Mouse (Mus musculus): Measurements from ENCODE around the gene Sel1l2.
A peak's percentile ranks its signal among the peaks of the same experiment; 100 is the strongest.

Sel1l2 gene

DNA sequence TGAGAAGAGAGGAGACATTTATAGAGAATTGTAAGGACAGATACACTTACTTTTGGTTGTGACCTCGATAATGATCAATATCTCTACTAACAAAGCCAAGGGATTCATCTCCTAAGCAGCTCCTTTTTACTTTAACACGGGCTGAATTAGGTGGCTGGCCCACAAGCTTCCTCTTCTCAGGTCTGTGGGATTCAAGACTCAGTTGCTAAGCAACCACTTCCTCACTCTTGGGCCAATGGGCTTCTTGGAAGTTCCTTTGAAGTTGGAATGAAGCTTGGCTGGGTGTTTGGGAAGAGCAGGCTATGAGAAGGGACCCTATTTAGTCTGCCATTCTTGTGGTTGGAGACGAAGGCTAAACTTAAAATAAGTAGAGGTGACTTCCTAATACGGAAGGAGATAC lies at the start of gene Sel1l2:
Gene Sel1l2 (minus strand): TSS at position 182 of the 400 bp plus-strand sequence.
- DNase-seq (ENCODE audit: low read depth), result no peak

DNA sequence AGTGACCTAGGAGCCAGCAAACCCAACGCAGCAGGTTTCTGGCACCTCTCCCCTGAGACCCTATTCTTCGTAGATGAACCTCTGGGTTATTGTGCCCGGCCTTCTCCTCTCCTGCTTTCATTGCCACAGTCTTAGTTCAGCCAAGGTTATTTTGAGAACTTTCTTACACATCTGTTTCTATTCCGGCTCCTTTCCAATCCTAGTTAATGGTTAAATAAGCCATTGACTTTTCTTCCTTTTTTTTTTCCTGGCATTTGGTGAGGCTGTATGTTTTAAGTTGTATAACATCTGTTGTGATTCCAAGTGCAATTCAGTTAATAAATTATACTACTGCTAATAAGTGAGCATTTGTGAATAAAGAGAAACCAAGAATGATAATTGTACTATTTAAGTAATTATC lies 49.6 kb upstream of the Sel1l2 start:
- no peak for DNase-seq (ENCODE audit: low read depth)

DNA sequence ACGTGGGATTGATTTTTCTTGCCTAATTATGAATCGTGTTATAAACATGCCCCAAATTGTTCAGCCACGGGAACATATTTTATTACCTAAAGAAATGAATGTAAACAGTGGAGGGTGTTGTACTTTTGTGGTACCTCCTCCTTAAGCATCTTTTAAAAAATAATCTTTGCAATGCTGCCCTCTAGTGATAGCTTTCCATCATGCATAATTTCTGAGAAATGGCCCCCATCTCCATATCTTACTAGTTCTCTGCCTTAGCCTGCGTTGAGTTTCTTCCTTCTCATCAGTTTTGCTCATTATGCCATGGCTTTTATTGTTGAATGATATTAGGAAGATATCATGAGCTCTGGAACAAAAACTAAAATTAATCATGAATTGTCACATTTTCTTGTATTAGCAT lies 37.8 kb upstream of the Sel1l2 start:
- peak; percentile 16 for DNase-seq (ENCODE audit: low read depth)

DNA sequence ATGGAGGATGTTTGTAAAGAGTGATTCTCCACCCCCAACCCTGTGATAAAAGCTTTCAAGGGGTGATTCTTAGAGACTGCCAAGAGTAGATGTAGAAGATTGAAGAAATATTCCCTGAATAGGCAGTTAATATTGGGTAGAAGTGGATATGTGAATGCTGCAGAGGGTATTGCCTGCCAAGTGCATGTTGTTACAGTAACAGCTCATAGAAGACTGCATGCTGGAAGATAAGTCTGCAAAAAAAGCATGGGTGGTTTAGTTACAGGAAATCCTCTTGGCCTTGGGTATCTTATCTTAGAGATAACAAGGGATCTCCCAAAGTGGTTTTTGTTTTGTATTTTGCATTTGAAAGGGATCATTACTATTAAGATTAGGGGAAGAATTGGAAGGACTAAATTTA lies 36.3 kb upstream of the Sel1l2 start:
- no peak for DNase-seq (ENCODE audit: low read depth)

DNA sequence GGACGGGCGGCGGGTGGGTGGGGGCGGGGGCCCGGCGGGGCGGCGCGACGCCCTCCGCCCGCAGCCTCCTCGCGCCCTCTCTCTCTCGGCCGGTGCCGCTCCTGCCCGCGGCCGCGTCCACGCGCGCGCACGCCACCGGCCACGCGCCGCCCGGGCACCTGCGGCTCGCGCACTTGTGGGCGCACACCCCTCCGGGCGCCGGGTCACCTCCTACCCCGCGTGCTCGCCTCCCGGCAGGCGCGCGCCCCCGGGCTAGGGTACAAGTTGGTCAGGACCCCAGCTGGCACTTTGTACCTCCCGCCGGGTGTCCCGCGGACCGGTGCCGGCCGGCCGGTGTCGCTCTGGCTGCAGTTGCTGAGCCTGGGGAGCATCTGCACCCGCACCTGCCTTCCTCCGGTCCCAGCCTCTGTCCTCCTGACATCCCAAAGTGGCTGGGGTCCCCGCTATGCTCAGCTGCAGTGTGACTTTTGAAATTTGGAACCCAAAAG lies 6.3 kb upstream of the Sel1l2 start:
- DNase-seq (ENCODE audit: low read depth), result no peak

DNA sequence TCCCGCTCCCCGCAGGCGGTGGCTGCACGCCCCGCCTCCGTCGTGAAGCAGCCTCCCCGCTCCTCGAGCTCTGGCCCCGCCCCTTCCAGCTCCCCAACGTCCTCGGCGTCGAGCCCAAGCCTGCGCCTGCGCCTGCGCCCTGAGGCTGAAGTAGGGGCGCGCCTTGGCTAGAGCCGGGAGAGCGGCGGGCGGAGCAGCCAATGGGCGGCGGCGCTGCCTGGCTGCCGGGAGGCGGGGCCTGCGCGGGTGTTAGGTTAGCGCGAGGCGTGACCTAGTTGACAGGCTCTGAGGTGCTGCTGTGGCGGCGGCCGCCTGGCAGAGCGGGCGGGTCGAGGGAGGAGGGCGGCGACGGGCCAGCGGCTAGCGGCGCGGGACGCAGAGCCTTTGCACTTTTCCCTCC lies 5.7 kb upstream of the Sel1l2 start, which contains the start of gene Macrod2:
Gene Macrod2 (plus strand): TSS at position 131 of the 400 bp plus-strand sequence.
- peak; percentile 79 for DNase-seq (ENCODE audit: low read depth)

DNA sequence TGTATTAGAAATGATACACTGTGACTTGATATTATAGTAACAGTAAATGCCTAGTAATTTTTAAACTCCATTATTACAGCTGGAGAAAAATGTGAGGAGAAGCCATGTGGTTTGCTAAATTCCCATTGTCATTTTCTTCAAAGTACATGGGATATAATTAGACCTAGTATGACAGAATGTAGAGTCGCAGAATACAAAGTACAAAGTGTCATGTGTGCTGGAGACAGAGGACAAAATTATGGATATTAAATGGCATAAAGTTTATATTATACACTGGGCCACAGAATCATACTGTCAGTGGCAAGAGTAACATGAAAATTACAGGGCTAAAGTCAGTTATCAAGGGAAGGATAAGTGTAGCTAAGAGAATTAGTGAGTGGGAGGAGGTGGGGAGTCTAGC lies 24.7 kb downstream of the Sel1l2 start:
- DNase-seq (ENCODE audit: low read depth), result no peak

DNA sequence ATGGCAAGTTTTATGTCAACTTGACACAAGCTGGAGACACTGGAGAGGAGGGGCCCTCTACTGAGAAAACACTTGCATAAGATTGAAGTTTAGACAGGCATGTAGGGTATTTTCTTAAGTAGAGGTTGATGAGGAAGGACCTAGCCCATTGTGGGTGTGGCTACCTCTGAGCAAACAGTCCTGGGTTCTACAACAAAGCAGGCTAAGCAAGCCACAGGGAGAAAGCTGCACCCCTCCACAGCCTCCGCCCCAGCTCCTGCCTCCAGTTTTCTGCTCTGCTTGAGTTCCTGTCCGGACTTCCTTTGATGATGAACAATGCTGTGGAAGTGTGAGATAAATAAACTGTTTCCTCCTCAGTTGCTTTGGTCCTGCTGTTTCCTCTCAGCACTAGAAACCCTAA lies 29.6 kb downstream of the Sel1l2 start:
- DNase-seq (ENCODE audit: low read depth), result no peak

DNA sequence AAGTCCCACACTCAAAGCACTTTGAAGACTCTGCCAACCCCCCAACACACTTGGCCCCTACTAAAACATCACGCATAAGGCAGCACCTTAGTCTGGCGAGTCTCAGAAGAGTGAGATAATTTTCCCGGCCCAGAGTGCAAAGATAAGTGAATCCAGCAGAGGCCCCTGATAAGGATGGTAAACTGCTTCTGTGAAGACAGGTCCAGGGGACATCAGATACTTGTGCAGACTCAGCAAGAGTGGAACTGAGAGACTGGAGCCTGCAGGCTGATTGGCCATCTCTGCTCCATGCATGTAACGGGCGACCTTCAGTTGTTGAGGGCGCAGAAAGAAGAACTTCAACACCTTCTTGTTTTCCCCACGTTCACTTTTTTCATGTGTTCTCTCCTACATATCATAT lies 47.1 kb downstream of the Sel1l2 start:
- no peak for DNase-seq (ENCODE audit: low read depth)

DNA sequence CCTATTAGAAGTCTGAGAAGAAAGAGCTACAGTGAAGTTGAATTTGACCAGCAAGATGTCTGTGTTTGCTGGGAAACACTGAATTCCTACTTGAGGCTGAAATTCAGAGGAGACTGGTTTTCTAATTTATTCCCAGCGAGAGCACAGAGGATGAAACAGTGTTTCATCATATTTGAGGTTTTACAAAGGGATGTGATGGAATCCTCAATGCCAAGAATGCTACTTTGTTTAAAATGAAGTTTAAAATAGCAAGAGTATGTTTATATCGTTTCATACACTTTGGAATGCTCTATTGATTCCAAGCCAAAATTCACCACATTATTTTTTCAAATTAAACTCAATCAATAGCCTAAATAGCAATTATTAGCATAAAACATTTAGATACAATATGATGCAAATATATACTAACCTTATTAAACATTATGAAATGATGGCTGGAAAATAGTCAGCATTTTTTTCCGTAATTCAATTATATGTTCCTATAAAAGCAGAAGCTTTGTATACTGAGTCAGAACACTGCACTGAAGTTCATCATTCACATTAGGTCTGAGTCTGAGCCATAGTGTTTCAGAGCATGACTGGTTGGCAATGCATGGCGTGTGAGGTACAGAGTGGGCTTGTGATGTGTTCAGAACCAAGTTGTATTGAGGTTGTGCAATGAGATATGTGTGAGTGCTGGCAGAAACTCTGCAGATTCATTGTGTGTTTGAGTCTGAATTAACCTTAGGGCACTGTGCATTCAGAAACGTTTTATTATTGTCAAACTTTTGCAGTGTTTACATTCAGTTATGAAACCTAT lies 58.8 kb downstream of the Sel1l2 start:
- no peak for DNase-seq (ENCODE audit: low read depth)

DNA sequence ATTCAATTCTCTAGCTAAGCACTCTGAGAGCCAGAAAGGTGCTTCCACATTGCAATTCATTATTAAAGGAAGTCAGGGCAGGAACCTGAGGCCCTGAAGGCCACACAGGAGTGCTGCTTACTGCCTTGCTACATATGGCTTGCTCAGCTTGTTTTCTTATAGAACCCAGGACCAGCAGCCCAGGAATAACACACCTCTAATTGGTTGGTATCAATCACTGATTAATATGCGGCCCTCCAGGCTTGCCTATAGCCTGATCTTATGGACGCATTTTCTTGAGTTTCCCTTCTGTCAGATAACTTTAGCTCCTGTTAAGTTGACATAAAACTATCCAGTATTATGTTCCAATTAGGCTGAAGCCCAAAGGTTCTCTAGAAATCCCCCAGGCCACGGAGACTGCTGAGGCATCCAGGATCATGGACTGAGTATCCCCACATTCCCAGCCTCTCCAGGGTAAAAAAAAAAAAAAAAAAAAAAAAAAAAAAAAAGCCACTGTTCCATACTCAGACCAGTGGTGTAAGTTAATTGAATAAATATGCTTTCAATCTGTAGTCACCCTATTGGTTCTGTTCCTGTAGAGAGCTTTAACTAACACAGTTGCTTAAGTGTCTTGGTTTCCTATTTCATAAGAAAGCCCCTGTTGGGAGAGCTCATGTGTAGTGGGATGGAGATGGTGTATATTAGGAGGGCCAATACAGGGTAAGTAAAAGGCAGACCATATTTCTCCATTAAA lies 86.4 kb downstream of the Sel1l2 start:
- DNase-seq (ENCODE audit: low read depth), result no peak

DNA sequence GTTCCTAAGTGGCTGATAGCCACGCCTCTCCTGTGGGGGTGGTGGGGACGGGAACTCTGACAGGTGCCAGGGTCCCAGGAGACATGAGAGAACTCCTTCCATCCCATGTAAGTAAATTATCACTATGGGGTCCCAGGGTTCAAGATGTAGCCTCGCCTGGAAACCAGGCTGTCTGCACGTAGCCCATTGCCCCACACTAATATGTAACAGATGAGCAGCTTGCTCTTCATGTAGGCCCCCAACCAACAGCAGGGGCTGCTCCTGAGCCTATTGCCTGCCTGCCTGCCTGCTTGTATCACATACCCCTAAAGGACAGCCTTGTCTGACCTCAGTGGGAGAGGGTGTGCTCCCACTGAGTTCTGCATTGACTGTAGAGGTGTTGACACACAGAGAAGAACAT lies 92.4 kb downstream of the Sel1l2 start:
- no peak for DNase-seq (ENCODE audit: low read depth)

DNA sequence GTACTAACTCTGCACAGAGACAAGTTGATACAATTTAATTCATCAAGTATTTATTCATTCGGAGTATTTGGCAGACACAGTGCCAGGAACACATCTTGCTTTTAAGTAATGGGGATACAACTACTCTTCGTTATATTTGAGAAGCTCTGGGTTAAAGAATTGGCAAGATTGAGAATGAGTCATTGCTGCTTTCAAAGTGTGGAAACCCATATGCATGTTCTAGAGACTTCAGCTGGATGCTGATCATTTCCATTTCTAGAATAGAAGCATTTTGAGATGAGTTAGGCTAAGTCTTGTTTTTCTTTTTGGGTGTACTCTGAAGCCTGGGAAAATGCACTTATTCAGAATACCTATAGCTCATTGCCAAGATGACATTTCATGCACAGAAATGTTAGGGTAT lies 95.7 kb downstream of the Sel1l2 start:
- no peak for DNase-seq (ENCODE audit: low read depth)

DNA sequence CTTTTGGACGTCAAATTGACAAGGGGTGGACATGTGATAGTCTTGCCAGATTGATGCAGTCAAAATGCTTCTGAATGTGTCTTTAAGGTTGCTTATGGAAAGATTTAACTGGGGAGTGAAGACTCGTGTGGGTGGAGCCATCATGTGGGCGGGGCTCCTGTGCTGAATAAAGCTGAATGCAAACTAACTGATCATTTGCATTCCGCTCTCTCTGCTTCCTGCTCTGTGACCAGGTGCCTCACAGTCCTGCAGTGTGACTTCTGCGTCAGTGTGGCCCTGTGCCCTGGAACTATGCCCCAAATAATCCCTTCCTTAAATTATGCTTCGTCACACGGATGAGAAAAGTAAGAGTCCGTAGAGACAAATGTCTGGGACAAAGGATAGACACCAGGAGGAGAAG lies 108.7 kb downstream of the Sel1l2 start:
- no peak for DNase-seq (ENCODE audit: low read depth)

DNA sequence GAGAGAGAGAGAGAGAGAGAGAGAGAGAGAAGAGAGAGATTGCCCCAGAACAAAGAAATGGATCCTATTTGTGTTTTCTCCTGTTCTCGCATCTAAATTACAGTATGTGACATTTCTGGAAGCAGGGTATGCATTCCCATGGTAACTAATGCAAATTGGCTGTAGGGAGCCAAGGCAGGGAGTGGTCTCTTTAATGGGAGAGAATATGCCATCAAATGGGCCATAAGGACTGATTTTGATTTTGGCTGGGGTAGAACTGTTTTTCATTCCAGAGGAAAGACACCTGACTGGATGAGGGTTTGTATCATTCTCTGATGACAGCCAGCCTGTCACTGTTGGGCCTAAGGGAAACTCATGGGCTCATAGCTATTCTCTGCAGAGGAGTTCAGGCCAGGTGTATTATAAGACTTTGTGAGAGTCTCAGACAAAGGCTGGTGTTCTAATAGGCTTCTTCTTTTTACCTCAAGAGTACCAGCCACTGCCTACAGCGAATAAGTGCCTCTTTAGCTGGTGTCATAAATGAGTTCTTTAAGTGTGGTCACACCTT lies 133.8 kb downstream of the Sel1l2 start:
- DNase-seq (ENCODE audit: low read depth), result no peak

DNA sequence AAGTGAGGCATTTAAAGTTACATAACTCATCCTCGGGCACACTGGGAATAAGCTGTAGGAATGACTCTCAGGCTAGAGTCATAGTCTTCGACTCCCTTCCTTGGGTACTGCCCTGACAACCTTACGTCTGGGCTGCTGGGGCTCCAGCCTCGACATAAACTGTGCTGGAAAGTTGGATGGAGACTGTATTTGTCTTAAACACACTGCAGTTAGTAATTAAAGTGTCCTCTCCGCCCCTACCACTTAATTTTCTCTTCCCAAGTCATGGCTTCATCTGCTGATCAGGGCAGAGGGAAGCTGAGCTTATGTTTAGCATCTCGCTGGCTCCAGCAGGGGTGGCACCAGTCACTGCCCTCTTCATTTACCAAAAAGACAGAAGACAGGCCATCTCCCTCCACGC lies 135.2 kb downstream of the Sel1l2 start:
- no peak for DNase-seq (ENCODE audit: low read depth)

DNA sequence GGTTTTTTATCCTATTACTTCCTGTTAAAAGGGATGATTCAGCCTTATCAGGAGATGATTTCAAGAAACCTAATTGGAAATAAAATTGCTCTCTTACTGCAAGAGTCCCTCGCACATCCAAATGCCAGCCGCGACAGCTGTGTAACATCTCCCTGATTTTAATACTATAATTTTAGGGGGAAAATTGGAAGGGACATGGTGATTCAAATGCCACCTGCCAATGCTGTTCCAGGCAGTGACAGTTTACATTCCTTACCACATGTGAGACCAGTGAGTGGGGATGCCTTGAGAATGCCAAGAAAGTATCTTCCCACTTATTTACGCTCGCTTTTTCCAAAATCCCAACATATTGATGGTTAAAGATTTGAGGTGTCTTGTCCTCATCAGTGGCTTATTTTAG lies 146.4 kb downstream of the Sel1l2 start:
- no peak for DNase-seq (ENCODE audit: low read depth)

DNA sequence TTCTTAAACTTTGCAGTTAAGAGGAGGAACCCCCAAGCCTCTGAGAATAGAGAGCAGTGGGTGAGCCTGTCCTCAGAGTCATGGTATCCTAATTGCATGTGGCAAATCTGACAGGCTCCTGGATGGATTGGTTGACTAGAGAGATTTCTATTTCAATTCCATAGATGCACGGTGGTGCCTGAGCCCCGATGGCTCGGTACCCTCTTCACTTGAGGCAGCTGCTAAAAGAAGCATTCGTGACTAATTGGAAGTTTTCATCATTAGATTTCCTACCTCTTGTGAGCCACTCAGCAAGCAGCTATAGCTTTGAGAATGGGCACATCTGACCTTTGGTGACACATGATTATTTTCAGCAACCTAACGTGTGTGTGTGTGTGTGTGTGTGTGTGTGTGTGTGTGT lies 147.1 kb downstream of the Sel1l2 start:
- DNase-seq (ENCODE audit: low read depth), result no peak

DNA sequence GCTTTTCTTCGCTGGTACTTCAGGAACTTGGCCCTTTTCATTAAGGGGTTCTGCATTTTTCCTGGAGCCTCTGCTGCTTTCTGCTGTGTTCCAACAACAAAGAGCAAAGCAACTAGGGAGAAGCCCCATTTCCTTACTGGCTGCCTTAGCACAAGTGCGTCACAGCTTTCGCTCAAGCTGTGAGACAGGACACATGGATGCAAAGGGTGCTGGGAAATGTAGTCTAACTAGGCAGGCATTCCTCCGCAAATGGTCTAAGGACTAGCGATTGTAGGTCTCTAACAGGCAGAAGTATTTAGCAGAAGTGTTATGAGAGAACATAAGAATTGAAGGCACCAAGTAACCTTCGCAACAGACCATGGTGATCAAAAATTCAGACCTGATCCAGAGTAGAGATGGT lies 152.3 kb downstream of the Sel1l2 start:
- no peak for DNase-seq (ENCODE audit: low read depth)

DNA sequence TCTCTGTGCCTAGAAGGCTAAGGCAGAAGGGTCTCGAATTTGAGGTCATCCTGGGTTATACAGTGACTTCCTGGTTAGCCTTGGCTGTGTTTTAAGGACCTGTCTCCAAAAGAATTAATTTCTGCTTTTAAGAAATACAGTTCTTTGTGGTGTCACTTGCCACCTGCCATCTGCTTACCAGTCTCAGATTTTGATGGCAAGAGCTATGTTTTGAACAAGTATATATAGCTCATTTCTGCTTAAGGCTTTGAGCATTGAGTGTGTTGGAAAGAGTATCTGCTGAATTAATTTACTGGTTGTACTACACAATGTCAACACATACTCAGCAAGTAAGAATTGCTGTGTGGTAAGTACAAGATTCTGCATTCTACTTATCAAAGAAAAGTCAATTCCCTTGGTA lies 159.2 kb downstream of the Sel1l2 start:
- DNase-seq (ENCODE audit: low read depth), result no peak

DNA sequence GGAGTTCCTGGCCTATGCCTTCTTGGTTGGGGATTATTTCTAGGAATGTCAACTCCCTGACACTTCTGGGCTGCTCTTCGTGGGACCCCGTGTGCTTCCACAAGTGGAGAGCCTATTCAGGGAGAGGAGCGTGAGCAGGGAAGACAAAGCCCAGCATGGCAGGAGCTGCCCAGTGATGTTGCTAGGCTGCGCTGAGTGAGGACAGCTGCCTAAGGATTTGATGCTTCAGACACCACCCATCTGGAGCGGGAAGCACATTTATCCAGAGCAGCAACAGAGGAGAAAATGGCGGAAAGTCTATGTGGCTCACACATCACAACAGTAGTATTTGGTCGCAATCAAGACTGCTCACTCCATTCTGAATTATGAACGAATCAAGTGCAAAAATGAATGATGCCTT lies 169.2 kb downstream of the Sel1l2 start:
- DNase-seq (ENCODE audit: low read depth), result no peak

DNA sequence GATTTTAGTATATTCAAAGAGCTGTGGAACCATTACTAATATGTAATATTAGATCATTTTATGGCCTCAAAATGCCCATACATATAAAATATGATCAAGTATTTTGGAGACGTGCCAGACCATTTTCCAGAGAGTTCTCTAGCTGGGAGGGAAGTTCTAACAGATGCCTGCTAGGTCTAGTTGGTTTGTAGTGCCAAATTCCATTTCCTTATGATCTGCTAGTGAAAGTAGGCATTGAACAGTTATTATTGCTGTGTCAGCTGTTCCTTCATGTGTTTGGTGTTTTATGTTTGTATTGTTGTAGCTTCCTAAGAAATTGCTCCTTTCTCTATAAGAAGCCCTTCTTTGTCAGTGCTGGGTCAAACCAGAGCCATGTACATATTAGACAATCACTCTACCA lies 173.5 kb downstream of the Sel1l2 start:
- no peak for DNase-seq (ENCODE audit: low read depth)

DNA sequence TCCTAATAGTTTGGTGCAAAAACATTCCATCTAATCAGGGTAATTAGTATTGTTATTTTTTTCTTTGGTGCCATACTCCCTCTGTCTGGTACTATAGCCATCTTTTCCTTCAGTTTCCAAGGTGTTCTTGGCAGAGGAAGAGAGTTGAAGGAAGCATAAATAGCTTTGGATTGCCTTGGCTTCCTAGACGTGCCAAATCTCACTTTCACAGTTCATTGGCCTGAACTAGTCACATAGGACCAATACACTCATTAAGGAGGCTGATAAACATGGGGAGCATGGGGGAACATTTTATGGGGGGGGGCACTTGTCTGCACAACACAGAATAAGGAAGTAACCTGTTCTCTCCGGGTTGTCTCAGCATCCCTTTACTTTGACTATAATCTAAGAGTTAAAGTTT lies 174.1 kb downstream of the Sel1l2 start:
- DNase-seq (ENCODE audit: low read depth), result no peak

Data from fibroblast of lung, adult 2 months (primary cell).